Mouse (Mus musculus): Measurements from ENCODE around the gene Ryr3.
A peak's percentile ranks its signal among the peaks of the same experiment; 100 is the strongest.

Ryr3 gene

GRCm38 (mm10) chr2:112653836-112654235 lies 563.1 kb downstream of the Ryr3 start:
- DNase-seq (ENCODE audit: low read depth, low spot score), result no peak

GRCm38 (mm10) chr2:112637206-112637605 lies 579.7 kb downstream of the Ryr3 start:
- no peak for DNase-seq (ENCODE audit: low read depth, low spot score)

GRCm38 (mm10) chr2:112632536-112632935 lies 584.4 kb downstream of the Ryr3 start:
- peak; percentile 76 for DNase-seq (ENCODE audit: low read depth, low spot score)

GRCm38 (mm10) chr2:112630669-112631068 lies 586.2 kb downstream of the Ryr3 start:
- DNase-seq (ENCODE audit: low read depth, low spot score), result no peak

- no peak for DNase-seq (ENCODE audit: low read depth, low spot score)
Observed at GRCm38 (mm10) chr2:112625156-112625555, 591.7 kb downstream of the Ryr3 start.

GRCm38 (mm10) chr2:112617206-112617605 lies 599.7 kb downstream of the Ryr3 start:
- DNase-seq (ENCODE audit: low read depth, low spot score), result no peak

GRCm38 (mm10) chr2:112614375-112614774 lies 602.5 kb downstream of the Ryr3 start:
- DNase-seq (ENCODE audit: low read depth, low spot score), result no peak

GRCm38 (mm10) chr2:112612628-112613027 lies 604.3 kb downstream of the Ryr3 start:
- no peak for DNase-seq (ENCODE audit: low read depth, low spot score)

- no peak for DNase-seq (ENCODE audit: low read depth, low spot score)
Observed at GRCm38 (mm10) chr2:112606536-112606935, 610.4 kb downstream of the Ryr3 start.

- peak; percentile 31 for DNase-seq (ENCODE audit: low read depth, low spot score)
Observed at GRCm38 (mm10) chr2:112602487-112602886, 614.4 kb downstream of the Ryr3 start.

GRCm38 (mm10) chr2:112600222-112600621 lies 616.7 kb downstream of the Ryr3 start:
- DNase-seq (ENCODE audit: low read depth, low spot score), result no peak

GRCm38 (mm10) chr2:112597064-112597463 lies 619.8 kb downstream of the Ryr3 start:
- DNase-seq (ENCODE audit: low read depth, low spot score), result no peak

- no peak for DNase-seq (ENCODE audit: low read depth, low spot score)
Observed at GRCm38 (mm10) chr2:112596415-112596814, 620.5 kb downstream of the Ryr3 start.

- DNase-seq (ENCODE audit: low read depth, low spot score), result no peak
Observed at GRCm38 (mm10) chr2:112595807-112596206, 621.1 kb downstream of the Ryr3 start.

- DNase-seq (ENCODE audit: low read depth, low spot score), result no peak
Observed at GRCm38 (mm10) chr2:112593781-112594180, 623.1 kb downstream of the Ryr3 start.

GRCm38 (mm10) chr2:112593322-112593721 lies 623.6 kb downstream of the Ryr3 start:
- no peak for DNase-seq (ENCODE audit: low read depth, low spot score)

- peak; percentile 81 for DNase-seq (ENCODE audit: low read depth, low spot score)
Observed at GRCm38 (mm10) chr2:112591451-112591871, 625.4 kb downstream of the Ryr3 start.

GRCm38 (mm10) chr2:112590985-112591384 lies 625.9 kb downstream of the Ryr3 start:
- DNase-seq (ENCODE audit: low read depth, low spot score), result no peak

Measured in telencephalon, adult 2 months (tissue).